Mouse (Mus musculus) liver, adult 2 months (tissue): Measurements from ENCODE around the gene Asb16.

Source experiments
- CTCF ChIP-seq: fragments of 200-500 bp; IDR thresholded peaks from 2 replicates; pipeline ENCODE4 v1.5.1; 2011; ENCODE audit warnings: low read depth, low read length, control low read depth
- POLR2A ChIP-seq: fragments of 200-500 bp; IDR thresholded peaks from 2 replicates; pipeline ENCODE4 v1.6.1; 2011; ENCODE audit warnings: low read length, control low read depth; ENCODE audit not compliant: insufficient read depth; ENCODE audit errors: extremely low read depth

- TF ChIP-seq CTCF (no peak), POLR2A (no peak)
Observed at GRCm38 (mm10) chr11:102221954-102222351, 46.6 kb upstream of the Asb16 start.
